Mouse (Mus musculus): ENCODE results near the gene Cyp4f39. TPM values are rescaled to one million over a fixed set of nuclear protein-coding genes. Genes with fewer than 3 reads are reported as not detected.

Gene Cyp4f39
- polyA plus RNA-seq, 1 experiment from 2014 or later, result 0.92 TPM

DNA sequence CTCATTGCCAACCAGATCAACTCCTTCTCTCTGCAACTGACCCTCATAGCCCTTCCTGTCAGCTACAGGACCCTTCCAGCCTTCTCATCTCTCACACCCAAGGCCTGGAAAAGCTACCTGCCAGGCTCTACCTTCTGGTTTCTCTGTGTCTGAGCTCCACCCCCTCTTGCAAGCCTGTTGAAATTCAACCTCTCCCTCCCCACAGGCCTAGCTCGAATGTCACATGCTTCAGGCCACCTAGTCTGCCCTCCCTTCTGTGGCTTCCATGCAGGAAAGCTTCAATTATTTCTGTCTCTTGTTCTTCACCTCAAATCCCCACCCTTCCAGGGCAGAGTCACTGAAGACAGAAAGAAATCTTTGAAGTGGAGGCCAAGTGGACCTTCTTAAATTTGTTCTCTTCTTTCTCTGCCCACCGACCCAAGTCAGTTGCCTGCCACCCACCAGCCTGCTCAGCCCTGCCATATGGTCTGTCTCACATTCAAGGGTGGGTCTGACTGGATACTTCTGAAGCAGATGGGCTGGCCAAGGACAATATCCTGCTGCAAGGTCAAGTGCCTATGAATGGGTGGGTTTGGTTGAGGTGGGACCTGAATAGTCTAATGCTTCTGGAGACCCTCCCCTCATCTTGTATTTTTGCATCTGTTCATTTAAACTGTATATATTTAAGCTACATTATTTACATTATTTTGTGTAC is 1.5 kb upstream of the Cyp4f39 start:
- Histone ChIP-seq H3K9me3 (ENCODE audit: control insufficient read depth, low read length) (no peaks in the 10 kb centered on the region), H3K4me2 (ENCODE audit: low read depth, low read length) (no peak overlapping the region), H3K4me1 (ENCODE audit: control insufficient read depth, insufficient read depth, low read length) (no peaks in the 10 kb centered on the region), H3K27me3 (ENCODE audit: control insufficient read depth, insufficient read depth, low read length) (peaks cover 8% of the 10 kb centered on the region; the same call in 1 of the 2 replicates), H3K36me3 (ENCODE audit: control insufficient read depth, insufficient read depth, low read length) (no peaks in the 10 kb centered on the region), H3K9ac (replicated peaks; ENCODE audit: low read depth, low read length) (no peak overlapping the region), H3K27ac (ENCODE audit: low read depth, low read length) (no peak overlapping the region), H3K4me3 (ENCODE audit: low read depth, low read length) (no peak overlapping the region)
- 51% methylated on average over 2 of the region's 2 CpGs for WGBS
- ATAC-seq (ENCODE audit: low read depth), result no peak

DNA sequence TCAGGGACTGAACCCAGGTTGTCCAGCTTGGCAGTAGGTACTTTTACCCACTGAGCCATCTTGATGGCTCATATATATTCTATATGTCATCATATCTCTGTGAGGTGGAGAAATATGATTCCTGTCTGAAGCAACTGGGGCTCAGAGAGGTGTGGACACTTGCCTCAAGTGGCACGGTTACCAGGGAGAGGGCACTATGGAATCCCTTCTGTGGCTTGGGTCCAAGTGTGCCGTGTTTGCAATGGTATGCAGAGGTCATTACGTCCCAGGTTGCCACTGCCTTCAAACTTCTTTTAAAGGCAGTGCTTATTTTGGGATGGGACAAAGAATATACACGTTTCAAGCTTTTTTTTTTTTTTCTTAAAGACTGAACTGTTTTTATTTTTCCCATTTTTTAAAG is 1.7 kb downstream of the Cyp4f39 start:
- peaks cover 8% of the 10 kb centered on the region; the same call in 1 of the 2 replicates for H3K27me3 ChIP-seq (ENCODE audit: control insufficient read depth, insufficient read depth, low read length)
- H3K36me3 ChIP-seq (ENCODE audit: control insufficient read depth, insufficient read depth, low read length), result no peaks in the 10 kb centered on the region
- H3K4me1 ChIP-seq (ENCODE audit: control insufficient read depth, insufficient read depth, low read length), result no peaks in the 10 kb centered on the region
- no peak overlapping the region for H3K9ac ChIP-seq (replicated peaks; ENCODE audit: low read depth, low read length)
- WGBS, result 83% methylated on average over 4 of the region's 4 CpGs
- H3K27ac ChIP-seq (ENCODE audit: low read depth, low read length), result no peak overlapping the region
- H3K9me3 ChIP-seq (ENCODE audit: control insufficient read depth, low read length), result no peaks in the 10 kb centered on the region
- H3K4me3 ChIP-seq (ENCODE audit: low read depth, low read length), result no peak overlapping the region
- no peak for ATAC-seq (ENCODE audit: low read depth)
- no peak overlapping the region for H3K4me2 ChIP-seq (ENCODE audit: low read depth, low read length)

DNA sequence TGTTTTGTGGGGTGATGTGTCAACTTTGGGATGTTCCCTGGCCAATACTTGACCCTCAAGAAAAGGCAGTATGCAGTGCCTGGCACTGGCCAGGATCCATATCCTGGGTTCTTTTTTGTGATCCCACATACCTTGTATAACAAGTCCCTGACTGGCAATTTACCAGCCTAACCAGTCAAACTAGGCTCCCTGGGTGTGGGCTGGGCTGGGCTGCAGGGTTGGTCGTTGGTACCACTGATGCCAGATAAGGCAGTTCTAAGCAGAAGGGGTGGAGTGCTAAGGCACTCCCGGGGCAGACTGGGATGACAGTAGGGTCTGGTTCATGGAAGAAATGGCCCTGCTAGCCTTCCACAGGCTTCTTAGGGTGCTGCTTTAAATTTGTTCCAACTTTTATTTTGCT is 2.5 kb downstream of the Cyp4f39 start:
- Histone ChIP-seq H3K4me2 (ENCODE audit: low read depth, low read length) (no peak overlapping the region), H3K9me3 (ENCODE audit: control insufficient read depth, low read length) (no peaks in the 10 kb centered on the region), H3K4me3 (ENCODE audit: low read depth, low read length) (no peak overlapping the region), H3K4me1 (ENCODE audit: control insufficient read depth, insufficient read depth, low read length) (no peaks in the 10 kb centered on the region), H3K36me3 (ENCODE audit: control insufficient read depth, insufficient read depth, low read length) (no peaks in the 10 kb centered on the region), H3K27ac (ENCODE audit: low read depth, low read length) (no peak overlapping the region), H3K27me3 (ENCODE audit: control insufficient read depth, insufficient read depth, low read length) (peaks cover 8% of the 10 kb centered on the region; the same call in 1 of the 2 replicates), H3K9ac (replicated peaks; ENCODE audit: low read depth, low read length) (no peak overlapping the region)
- 50% methylated on average over 2 of the region's 2 CpGs for WGBS
- ATAC-seq (ENCODE audit: low read depth), result no peak

DNA sequence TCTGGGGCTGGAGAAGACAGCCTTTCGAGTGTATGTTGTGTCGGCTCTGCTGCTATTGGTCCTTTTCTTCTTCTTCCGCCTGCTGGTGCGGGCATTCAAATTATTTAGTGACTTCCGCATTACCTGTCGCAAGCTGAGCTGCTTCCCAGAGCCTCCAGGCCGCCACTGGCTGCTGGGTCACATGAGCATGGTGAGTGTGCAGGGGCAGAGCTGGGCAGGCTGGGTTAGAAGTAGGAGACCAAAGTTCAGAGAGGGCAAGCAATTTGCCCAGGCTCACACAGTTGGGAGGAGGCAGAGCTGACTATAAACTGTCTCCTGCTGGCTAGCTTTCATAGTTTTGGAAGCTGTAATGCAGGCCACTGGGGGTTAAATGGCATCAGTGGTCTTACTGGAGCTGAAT is 16.0 kb downstream of the Cyp4f39 start:
- no peak overlapping the region for H3K4me2 ChIP-seq (ENCODE audit: low read depth, low read length)
- H3K27ac ChIP-seq (ENCODE audit: low read depth, low read length), result no peak overlapping the region
- WGBS, result 66% methylated on average over 7 of the region's 7 CpGs
- H3K27me3 ChIP-seq (ENCODE audit: control insufficient read depth, insufficient read depth, low read length), result no peaks in the 10 kb centered on the region
- no peaks in the 10 kb centered on the region for H3K36me3 ChIP-seq (ENCODE audit: control insufficient read depth, insufficient read depth, low read length)
- H3K4me1 ChIP-seq (ENCODE audit: control insufficient read depth, insufficient read depth, low read length), result no peaks in the 10 kb centered on the region
- no peak overlapping the region for H3K9ac ChIP-seq (replicated peaks; ENCODE audit: low read depth, low read length)
- ATAC-seq (ENCODE audit: low read depth), result no peak
- no peaks in the 10 kb centered on the region for H3K9me3 ChIP-seq (ENCODE audit: control insufficient read depth, low read length)
- no peak overlapping the region for H3K4me3 ChIP-seq (ENCODE audit: low read depth, low read length)

DNA sequence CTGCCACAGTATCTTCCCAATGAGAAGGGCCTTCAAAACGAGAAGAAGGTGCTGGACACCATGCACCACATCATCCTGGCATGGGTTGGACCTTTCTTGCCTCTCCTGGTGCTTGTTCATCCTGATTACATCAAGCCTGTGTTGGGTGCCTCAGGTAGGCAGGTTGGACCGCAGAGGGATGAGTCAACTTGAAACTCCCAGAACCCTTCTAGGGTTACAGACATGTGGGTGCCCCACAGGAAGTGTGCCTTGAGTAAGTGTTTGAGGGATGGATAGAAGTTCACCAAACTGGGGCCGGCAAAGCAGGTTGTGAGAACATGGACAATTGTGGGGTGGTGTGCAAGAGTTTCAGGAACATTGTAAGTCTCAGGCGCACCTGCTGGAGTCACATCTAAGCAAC is 18.3 kb downstream of the Cyp4f39 start:
- Histone ChIP-seq H3K36me3 (ENCODE audit: control insufficient read depth, insufficient read depth, low read length) (no peaks in the 10 kb centered on the region), H3K4me3 (ENCODE audit: low read depth, low read length) (no peak overlapping the region), H3K9me3 (ENCODE audit: control insufficient read depth, low read length) (no peaks in the 10 kb centered on the region), H3K27me3 (ENCODE audit: control insufficient read depth, insufficient read depth, low read length) (no peaks in the 10 kb centered on the region), H3K4me2 (ENCODE audit: low read depth, low read length) (no peak overlapping the region), H3K9ac (replicated peaks; ENCODE audit: low read depth, low read length) (no peak overlapping the region), H3K27ac (ENCODE audit: low read depth, low read length) (no peak overlapping the region), H3K4me1 (ENCODE audit: control insufficient read depth, insufficient read depth, low read length) (no peaks in the 10 kb centered on the region)
- ATAC-seq (ENCODE audit: low read depth), result no peak
- 92% methylated on average over 4 of the region's 4 CpGs for WGBS

DNA sequence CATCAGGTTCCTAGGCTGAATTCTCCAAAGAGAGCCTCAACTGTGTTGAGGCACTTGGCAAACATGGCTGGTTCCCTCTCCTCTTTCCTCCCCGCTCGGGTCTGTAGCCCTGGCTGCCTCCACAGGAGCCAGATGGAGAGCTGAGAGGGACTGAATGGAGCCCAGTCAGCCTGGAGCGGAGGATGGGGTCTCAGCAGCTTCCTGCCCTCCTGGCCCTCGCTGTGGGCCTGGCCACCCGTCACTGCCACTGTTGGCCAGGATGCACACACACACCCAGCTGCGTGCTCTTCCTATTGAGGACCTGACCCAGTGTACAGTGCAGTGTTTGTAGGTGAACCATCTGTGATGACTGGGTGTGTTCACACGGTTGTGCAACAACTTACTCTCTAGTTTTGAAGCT is 19.7 kb downstream of the Cyp4f39 start:
- no peak overlapping the region for H3K4me2 ChIP-seq (ENCODE audit: low read depth, low read length)
- ATAC-seq (ENCODE audit: low read depth), result no peak

DNA sequence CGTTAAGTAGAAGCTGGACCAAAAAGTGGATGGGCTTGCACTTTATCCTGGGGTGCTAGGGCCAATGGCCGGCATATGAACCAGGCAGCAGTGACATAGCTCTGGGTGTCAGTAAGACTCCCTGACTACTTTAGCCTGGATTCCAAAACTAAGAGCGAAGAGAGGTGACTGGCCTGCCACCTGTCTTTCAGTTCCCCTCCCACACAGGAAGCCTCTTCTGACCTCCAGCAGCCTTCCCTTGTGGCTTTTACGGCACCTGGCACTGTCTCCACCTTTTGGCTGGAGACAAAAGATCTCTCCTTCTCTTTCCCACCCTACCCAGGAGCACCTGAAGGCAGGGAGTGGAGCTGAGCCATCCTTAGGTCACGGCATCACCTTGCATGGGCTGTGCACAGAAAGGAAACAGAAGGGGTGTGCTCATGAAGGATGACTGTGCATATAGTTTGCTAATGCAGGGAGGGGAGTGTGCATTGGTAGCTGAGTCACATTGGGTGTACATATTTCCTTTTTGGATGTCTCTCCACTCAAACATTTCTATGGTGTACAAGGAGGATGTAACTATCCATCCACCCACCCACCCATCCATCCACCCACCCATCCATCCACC is 22.5 kb downstream of the Cyp4f39 start:
- H3K4me3 ChIP-seq (ENCODE audit: low read depth, low read length), result no peak overlapping the region
- H3K27ac ChIP-seq (ENCODE audit: low read depth, low read length), result no peak overlapping the region
- H3K9ac ChIP-seq (replicated peaks; ENCODE audit: low read depth, low read length), result no peak overlapping the region
- 92% methylated on average over 5 of the region's 5 CpGs for WGBS
- H3K9me3 ChIP-seq (ENCODE audit: control insufficient read depth, low read length), result no peaks in the 10 kb centered on the region
- no peak for ATAC-seq (ENCODE audit: low read depth)
- H3K4me1 ChIP-seq (ENCODE audit: control insufficient read depth, insufficient read depth, low read length), result no peaks in the 10 kb centered on the region
- no peak overlapping the region for H3K4me2 ChIP-seq (ENCODE audit: low read depth, low read length)
- no peaks in the 10 kb centered on the region for H3K36me3 ChIP-seq (ENCODE audit: control insufficient read depth, insufficient read depth, low read length)
- H3K27me3 ChIP-seq (ENCODE audit: control insufficient read depth, insufficient read depth, low read length), result no peaks in the 10 kb centered on the region

More for the DNA sequence above, 19.7 kb downstream of the Cyp4f39 start:
- H3K4me3 ChIP-seq (ENCODE audit: low read depth, low read length), result no peak overlapping the region
- no peaks in the 10 kb centered on the region for H3K36me3 ChIP-seq (ENCODE audit: control insufficient read depth, insufficient read depth, low read length)
- H3K9me3 ChIP-seq (ENCODE audit: control insufficient read depth, low read length), result no peaks in the 10 kb centered on the region
- H3K9ac ChIP-seq (replicated peaks; ENCODE audit: low read depth, low read length), result no peak overlapping the region
- no peaks in the 10 kb centered on the region for H3K27me3 ChIP-seq (ENCODE audit: control insufficient read depth, insufficient read depth, low read length)
- WGBS, result 64% methylated on average over 7 of the region's 7 CpGs
- no peaks in the 10 kb centered on the region for H3K4me1 ChIP-seq (ENCODE audit: control insufficient read depth, insufficient read depth, low read length)
- no peak overlapping the region for H3K27ac ChIP-seq (ENCODE audit: low read depth, low read length)

DNA sequence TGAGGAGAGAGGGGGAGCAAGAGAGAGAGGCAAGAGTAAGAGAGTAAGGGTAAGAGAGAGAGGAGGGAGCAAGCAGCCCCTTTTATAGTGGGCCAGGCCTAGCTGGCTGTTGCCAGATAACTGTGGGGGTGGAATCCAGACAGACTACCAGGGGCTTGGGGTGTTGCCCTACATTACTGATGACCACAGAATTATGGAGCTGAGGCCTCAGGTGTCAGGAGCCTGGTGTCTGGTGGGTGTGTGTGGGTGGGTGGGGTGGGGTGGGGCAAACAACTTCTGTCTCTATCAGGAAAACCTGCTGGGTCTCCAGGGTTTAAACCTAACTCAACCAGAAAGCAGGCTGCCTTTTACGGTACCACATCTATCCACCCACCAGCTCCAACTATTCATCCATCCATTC is 24.7 kb downstream of the Cyp4f39 start:
- no peak for ATAC-seq (ENCODE audit: low read depth)
- no peaks in the 10 kb centered on the region for H3K27me3 ChIP-seq (ENCODE audit: control insufficient read depth, insufficient read depth, low read length)
- H3K9ac ChIP-seq (replicated peaks; ENCODE audit: low read depth, low read length), result no peak overlapping the region
- no peaks in the 10 kb centered on the region for H3K4me1 ChIP-seq (ENCODE audit: control insufficient read depth, insufficient read depth, low read length)
- 100% methylated on average over 1 of the region's 1 CpGs for whole genome bisulfite sequencing
- H3K4me2 ChIP-seq (ENCODE audit: low read depth, low read length), result no peak overlapping the region
- H3K4me3 ChIP-seq (ENCODE audit: low read depth, low read length), result no peak overlapping the region
- no peaks in the 10 kb centered on the region for H3K36me3 ChIP-seq (ENCODE audit: control insufficient read depth, insufficient read depth, low read length)
- no peak overlapping the region for H3K27ac ChIP-seq (ENCODE audit: low read depth, low read length)
- H3K9me3 ChIP-seq (ENCODE audit: control insufficient read depth, low read length), result no peaks in the 10 kb centered on the region

DNA sequence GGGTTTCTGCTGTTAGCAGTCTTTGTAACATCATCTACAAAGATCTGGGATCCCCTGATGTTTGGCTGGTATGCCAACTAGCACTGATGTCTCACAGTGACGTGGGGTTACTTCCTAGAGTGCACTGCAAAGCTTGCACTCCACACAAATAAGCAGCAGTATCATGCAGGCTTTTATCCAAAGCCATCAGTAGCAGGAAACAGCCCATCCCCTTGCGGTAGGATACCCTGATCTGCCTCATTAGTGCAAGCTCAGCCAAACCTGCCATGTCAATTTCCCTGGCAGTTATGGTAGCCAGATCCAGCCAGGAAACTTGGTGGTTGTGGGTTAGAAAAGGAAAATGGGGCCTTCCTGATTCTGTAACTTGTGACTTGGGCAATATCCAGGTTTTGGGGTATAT is 26.2 kb downstream of the Cyp4f39 start:
- H3K4me1 ChIP-seq (ENCODE audit: control insufficient read depth, insufficient read depth, low read length), result no peaks in the 10 kb centered on the region
- no peak overlapping the region for H3K4me2 ChIP-seq (ENCODE audit: low read depth, low read length)
- H3K27me3 ChIP-seq (ENCODE audit: control insufficient read depth, insufficient read depth, low read length), result no peaks in the 10 kb centered on the region
- no peak overlapping the region for H3K9ac ChIP-seq (replicated peaks; ENCODE audit: low read depth, low read length)
- ATAC-seq (ENCODE audit: low read depth), result no peak
- H3K4me3 ChIP-seq (ENCODE audit: low read depth, low read length), result no peak overlapping the region
- H3K36me3 ChIP-seq (ENCODE audit: control insufficient read depth, insufficient read depth, low read length), result no peaks in the 10 kb centered on the region
- no peak overlapping the region for H3K27ac ChIP-seq (ENCODE audit: low read depth, low read length)
- WGBS, result 59% methylated on average over 2 of the region's 2 CpGs
- no peaks in the 10 kb centered on the region for H3K9me3 ChIP-seq (ENCODE audit: control insufficient read depth, low read length)
